Mouse (Mus musculus): Measurements from ENCODE around the gene Zfp46. TPM values are rescaled to one million over a fixed set of nuclear protein-coding genes. Genes with fewer than 3 reads are reported as not detected.

Zfp46 gene
- polyA plus RNA-seq, 2 experiments from 2014 or later: 9.7 to 12.3 TPM

DNA sequence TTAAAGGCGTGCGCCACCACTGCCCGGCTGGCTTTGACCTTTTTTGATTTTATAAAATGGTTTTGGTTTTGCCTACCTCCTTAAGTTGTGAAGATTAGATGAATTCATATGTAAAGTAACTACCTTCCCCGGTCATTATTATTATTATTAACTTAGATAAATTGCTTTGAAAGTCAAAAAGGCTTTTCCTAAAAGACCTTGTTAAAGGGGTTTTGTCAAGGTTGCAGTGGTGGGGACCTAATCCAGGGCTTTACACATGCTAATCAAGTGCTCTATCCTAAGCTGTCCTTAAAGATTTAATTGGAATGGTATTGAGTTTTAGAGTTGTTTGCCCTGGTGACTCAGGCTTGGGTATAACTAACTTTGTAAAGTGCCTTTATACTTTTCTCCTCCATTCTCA lies 33.2 kb downstream of the Zfp46 start:
- no peak for ATAC-seq

DNA sequence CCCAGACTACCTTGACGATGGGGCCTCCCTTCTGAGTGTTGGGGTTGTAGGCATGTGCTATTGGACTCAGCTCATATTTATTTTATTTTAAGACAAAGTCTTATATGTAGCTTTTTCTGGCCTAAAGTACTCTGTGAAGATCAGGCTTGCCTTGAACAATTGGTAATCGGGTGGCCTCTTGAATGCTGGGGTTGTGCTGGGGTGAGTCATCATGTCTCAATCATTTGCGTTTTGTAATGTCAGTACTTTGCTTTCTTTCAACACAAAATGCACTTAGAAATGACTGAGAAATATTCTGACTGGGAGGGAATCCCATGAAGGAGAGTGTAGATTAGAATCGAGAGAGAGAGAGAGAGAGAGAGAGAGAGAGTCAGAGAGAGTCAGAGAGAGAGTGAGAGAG lies 35.5 kb downstream of the Zfp46 start:
- ATAC-seq: no peak

DNA sequence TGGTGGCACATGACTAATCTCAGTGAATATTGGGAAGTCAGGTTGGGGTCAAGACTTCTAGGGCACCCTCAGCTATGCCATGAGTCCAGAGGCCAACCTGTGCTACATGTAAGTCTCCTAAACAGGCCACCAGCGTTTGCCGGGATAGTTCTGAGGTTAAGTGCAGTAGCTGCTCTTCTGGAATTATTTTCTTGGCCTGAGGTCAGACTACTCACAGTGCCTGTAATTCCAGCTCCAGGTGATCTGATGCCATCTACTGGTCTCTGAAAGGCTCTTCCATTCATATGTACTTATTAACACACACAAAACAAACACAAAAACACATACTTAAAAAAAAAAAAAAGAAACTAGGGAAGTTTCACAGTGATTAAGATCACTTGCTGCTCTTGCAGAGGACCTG lies 39.7 kb downstream of the Zfp46 start:
- ATAC-seq: no peak

DNA sequence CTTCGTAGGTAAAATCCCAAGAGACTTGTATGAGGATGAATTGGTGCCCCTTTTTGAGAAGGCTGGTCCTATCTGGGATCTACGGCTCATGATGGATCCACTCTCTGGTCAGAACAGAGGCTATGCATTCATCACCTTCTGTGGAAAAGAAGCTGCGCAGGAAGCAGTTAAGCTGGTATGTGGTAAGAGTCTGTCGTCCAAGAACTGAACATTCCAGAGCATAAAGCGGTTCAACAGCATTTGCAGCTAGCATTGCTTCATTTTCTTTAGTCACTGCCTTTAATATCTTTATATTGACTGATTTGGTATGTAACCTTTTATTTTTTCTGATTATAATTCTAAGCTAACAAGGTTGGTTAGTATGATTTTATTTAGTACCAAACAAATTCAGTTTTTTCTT lies 42.8 kb downstream of the Zfp46 start:
- no peak for ATAC-seq

DNA sequence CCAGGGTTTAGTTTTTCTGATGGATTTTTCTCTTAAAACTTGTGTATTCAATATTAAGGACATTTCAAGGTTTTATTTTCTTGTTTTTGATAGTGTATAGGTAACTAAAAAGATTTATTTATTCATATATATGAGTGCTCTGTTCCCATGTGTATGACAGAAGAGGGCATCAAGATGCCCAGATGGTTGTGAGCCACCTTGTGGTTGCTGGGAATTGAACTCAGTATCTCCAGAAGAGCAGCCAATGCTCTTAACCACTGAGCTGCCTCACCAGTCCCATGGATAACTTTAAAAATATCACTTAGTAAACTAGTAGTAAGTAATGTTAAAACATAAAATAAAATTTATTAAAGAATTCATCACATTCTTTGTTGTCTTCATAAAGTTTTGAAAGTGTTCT lies 43.6 kb downstream of the Zfp46 start:
- ATAC-seq: no peak

DNA sequence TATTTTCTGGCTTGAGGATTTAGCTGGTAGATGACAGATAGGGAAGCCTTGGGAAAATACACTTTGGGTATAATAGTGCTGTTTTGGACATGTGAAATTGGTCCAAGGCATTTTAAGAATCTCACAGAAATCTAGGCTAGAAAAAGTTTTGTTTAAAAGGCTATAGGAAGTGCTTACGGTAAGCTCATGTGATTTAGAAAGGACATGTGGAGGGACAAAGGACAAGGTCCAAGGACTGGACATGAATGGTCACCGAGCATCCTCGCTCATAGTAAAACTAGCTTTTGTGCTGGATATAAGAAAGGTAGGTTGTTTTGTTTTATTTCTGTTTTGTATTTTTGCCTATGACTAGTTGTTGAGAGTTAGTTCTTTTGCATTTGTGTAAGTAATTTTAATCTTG lies 47.2 kb downstream of the Zfp46 start:
- no peak for ATAC-seq

DNA sequence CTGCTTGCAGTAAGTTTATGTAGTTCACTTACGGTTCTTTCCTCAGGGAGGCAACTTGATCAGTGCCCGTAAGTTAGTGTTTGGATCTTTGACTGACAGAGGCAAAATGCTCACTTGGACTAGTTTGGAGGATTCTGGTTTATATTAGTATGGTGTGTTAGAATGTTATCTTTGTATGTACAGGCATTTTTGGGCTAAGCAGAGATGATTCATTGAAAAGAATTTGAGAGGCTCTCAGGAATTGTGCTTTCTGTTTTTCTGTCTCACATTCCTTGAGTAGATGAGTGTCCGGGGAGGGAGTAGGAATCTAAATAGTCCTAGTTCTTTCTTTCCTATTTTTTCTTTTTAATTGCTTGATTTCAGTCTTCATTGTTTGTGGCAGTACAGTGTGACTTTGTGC lies 48.7 kb downstream of the Zfp46 start:
- no peak for ATAC-seq

DNA sequence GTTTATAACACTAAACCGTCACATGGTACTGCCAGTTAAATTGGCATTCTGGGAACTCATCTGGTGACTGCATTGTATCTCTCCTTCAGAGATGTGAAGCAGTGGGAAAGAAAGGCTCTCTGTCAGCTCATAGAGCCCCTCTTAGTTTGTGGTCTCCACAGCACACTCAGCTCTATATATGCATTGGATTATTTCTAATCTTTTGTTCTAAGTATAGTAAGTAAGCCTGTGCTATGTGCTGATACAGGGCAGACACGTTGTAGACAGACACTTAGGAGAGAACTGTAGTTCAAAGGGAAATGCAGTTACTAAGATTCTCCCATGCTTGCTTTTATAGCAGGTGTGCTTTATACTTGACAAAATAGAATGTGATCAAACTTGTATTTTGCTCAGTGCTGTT lies 50.6 kb downstream of the Zfp46 start:
- ATAC-seq: no peak

DNA sequence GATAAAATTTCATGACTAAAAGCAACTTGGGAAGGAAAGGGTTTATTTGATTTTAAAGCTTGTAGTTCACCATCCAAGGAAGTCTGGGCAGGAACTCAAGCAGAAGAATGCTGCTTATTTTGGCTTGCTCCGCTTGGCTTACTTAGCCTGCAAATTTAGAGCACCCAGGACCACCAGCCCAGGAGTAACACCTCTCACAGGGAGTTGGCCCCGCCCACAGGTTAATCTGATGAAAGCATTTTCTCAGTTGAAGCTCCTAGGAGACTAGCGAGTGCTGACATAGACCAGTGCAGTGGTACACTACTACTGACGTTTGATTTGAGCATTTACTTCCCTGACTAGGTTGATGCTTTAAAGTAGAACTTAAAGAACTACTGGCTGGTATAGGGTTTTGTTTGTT lies 52.6 kb downstream of the Zfp46 start:
- ATAC-seq: no peak

Other genes starting within 250 kb of the Zfp46 start
- 1,000 to 10,000 TPM in 1 of 2 experiments, 100 to 1,000 TPM in 1; 954 to 1,576 TPM for gene Rpl11, start 231.3 kb upstream of the Zfp46 start, polyA plus RNA-seq (2017; shearing (Covaris generic))
- gene Id3, start 141.2 kb upstream of the Zfp46 start, polyA plus RNA-seq (2017; shearing (Covaris generic)): 100 to 1,000 TPM; 388 to 433 TPM
- 10 to 100 TPM; 14.5 to 29.6 TPM for gene E2f2, start 112.3 kb upstream of the Zfp46 start, polyA plus RNA-seq (2017; shearing (Covaris generic))
- not detected for gene Asap3, start 78.3 kb upstream of the Zfp46 start, polyA plus RNA-seq (2017; shearing (Covaris generic))
- 1 to 10 TPM in 1 of 2 experiments, not detected in 1; 1.2 TPM for gene Tcea3, start 37.0 kb upstream of the Zfp46 start, polyA plus RNA-seq (2017; shearing (Covaris generic))
- 100 to 1,000 TPM in 1 of 2 experiments, 10 to 100 TPM in 1; 78.7 to 103 TPM for gene Hnrnpr, start 26.3 kb downstream of the Zfp46 start, polyA plus RNA-seq (2017; shearing (Covaris generic))
- not detected for gene Htr1d, start 138.8 kb downstream of the Zfp46 start, polyA plus RNA-seq (2017; shearing (Covaris generic))
- not detected for gene 6030445D17Rik, start 177.6 kb downstream of the Zfp46 start, polyA plus RNA-seq (2017; shearing (Covaris generic))
- gene Luzp1, start 185.1 kb downstream of the Zfp46 start, polyA plus RNA-seq (2017; shearing (Covaris generic)): 1 to 10 TPM; 5.8 to 7.2 TPM